Mouse (Mus musculus) layer of hippocampus, postnatal 10 days (tissue): ENCODE measurements around the gene Olfr474. TPM values are rescaled to one million over a fixed set of nuclear protein-coding genes. Genes with fewer than 3 reads are reported as not detected.
"Not testable (repeated sequence)": the region's sequence is repeated elsewhere in the genome, so short reads cannot be mapped to it uniquely, and the experiment has no call there.

ENCODE experiments used
- DNase-seq, 2 experiments: peaks; one replicate each; pipeline ENCODE4 v3.0.0; 2021; ENCODE audit warnings: low spot score in 2 of 2
- long read RNA-seq: library from polyadenylated mRNA; stranded (forward); transcript quantifications from one replicate; pipeline ENCODE4 v2.0.0, GENCODE M21; 2023
- total RNA-seq, 2 experiments: library from RNA; stranded (reverse); gene quantifications; 2 replicates each; pipeline ENCODE4 v1.2.3; 2021

Gene Olfr474
- not detected for total RNA-seq
- long read RNA-seq: 0 reads

- no peak for DNase-seq
These were observed at the start of gene Olfr474 for GRCm38 (mm10) chr7:107954343-107954742. Gene Olfr474, plus strand, starts transcription at chr7:107954643.

GRCm38 (mm10) chr7:107930146-107930545 is 24.3 kb upstream of the Olfr474 start, which contains the start of gene Olfr473:
Gene Olfr473, plus strand, starts transcription at chr7:107930446.
- DNase-seq: no peak

DNA sequence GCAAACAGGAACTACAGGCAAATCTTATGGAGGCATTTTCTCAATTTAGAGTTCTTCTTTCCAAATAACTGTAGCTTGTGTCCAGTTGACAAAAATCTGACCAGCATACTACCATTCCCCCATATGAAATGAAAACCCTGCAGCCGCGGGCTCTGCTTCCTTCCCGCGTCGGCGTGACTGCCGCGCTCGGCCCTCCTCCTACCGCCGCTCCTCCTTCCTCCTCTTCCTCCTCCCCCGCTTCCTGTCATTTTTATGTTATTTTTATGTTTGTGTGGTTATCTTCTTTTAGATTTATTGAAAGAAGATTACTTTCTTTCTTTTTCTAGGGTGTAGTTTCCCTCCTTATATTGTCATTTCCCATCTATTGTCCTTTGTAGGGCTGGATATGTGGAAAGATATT is 1.9 kb upstream of the Olfr474 start:
- not testable (repeated sequence) for DNase-seq

GRCm38 (mm10) chr7:107964503-107964902 is 10.1 kb downstream of the Olfr474 start, which contains the start of gene Olfr476:
Gene Olfr476, plus strand, starts transcription at chr7:107964803.
- no peak for DNase-seq

DNA sequence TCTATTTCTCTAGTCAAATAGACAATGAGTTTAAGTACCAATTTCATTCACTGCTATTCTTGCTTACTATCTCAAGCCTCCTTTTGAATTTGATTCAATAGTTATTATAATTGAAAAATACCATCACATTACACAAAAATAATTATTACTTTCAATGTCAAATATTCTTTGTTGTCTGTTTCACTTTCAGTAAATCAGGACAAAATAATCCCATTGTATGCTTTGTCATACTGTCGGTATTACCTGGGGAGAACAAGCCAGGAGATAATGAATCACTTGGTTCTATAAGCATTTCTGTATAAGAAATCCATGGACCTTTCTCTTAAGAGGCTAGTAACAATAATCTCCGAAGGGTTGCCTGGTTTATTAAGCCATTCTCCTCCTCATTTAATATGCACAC is 31.9 kb downstream of the Olfr474 start, which contains the start of gene Olfr477:
Gene Olfr477, plus strand, starts transcription at position 301 of the 400 bp plus-strand sequence.
- DNase-seq: no peak

Other genes starting within 250 kb of the Olfr474 start
- under 1 TPM in 1 of 2 experiments, not detected in 1; 0.30 TPM for gene Cyb5r2, start 196.6 kb upstream of the Olfr474 start, total RNA-seq
- not detected for gene Ovch2, start 153.4 kb upstream of the Olfr474 start, total RNA-seq
- not detected for gene Olfr467, start 142.4 kb upstream of the Olfr474 start, total RNA-seq
- gene Olfr469, start 129.1 kb upstream of the Olfr474 start, total RNA-seq: not detected
- not detected for gene Olfr470, start 107.2 kb upstream of the Olfr474 start, total RNA-seq
- not detected for gene Olfr472, start 56.7 kb upstream of the Olfr474 start, total RNA-seq
- not detected for gene Olfr473, start 24.2 kb upstream of the Olfr474 start, total RNA-seq
- not detected for gene Olfr476, start 10.2 kb downstream of the Olfr474 start, total RNA-seq
- not detected for gene Olfr477, start 32.0 kb downstream of the Olfr474 start, total RNA-seq
- not detected for gene Olfr478, start 79.3 kb downstream of the Olfr474 start, total RNA-seq
- gene Olfr479, start 96.0 kb downstream of the Olfr474 start, total RNA-seq: not detected
- not detected for gene Olfr480, start 112.7 kb downstream of the Olfr474 start, total RNA-seq
- gene Olfr481, start 125.2 kb downstream of the Olfr474 start, total RNA-seq: not detected
- gene Olfr482, start 142.9 kb downstream of the Olfr474 start, total RNA-seq: 1 to 10 TPM; 1.8 to 2.2 TPM
- not detected for gene Olfr483, start 146.2 kb downstream of the Olfr474 start, total RNA-seq
- not detected for gene Olfr484, start 172.8 kb downstream of the Olfr474 start, total RNA-seq
- not detected for gene Olfr485, start 205.2 kb downstream of the Olfr474 start, total RNA-seq
- gene Olfr486, start 218.1 kb downstream of the Olfr474 start, total RNA-seq: not detected